Mouse (Mus musculus): ENCODE measurements around the gene B4galnt4. TPM values are rescaled to one million over a fixed set of nuclear protein-coding genes. Genes with fewer than 3 reads are reported as not detected.

The B4galnt4 gene
- polyA plus RNA-seq, 1 experiment from 2014 or later = 65.7 TPM

DNA sequence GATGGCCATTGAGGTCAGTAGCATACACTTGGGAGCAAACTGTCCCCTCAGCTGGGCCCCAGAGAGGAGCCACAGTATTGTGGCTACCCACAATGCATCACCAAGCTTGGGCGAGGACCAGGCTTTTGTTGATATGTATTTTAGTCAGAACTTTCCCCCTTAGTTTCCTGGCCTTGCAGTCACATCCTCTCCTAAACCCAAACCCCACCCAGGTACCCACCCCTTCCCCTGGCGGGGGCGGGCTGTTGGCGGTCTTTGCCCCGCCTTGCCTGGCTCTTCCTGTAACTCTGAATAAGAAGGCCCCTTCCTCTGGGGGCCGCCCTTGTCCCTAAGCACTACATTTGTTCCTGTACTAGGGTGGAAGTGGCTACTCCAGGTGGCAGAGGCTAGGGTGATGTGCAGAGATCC lies 35.7 kb downstream of the B4galnt4 start:
- H3K27me3 ChIP-seq (ENCODE audit: control insufficient read depth, insufficient read depth, low read depth, low read length) = peaks cover 34% of the 10 kb centered on the region
- WGBS = 56% methylated on average over 6 of the region's 6 CpGs
- H3K36me3 ChIP-seq (ENCODE audit: control insufficient read depth, insufficient read depth, low read length) = no peaks in the 10 kb centered on the region
- no peak overlapping the region for H3K27ac ChIP-seq (ENCODE audit: low read length)
- H3K9ac ChIP-seq (ENCODE audit: low read depth, low read length) = no peak overlapping the region
- H3K4me2 ChIP-seq (ENCODE audit: low read length) = no peak overlapping the region
- no peak overlapping the region for H3K4me3 ChIP-seq (ENCODE audit: low read depth, low read length)
- H3K4me1 ChIP-seq (ENCODE audit: control insufficient read depth, insufficient read depth, low read length) = peaks cover 4% of the 10 kb centered on the region; the same call in 1 of the 2 replicates
- no peaks in the 10 kb centered on the region for H3K9me3 ChIP-seq (replicated peaks; ENCODE audit: control insufficient read depth, low read length, poor library complexity, severe bottlenecking)
- no peak for ATAC-seq

- H3K36me3 ChIP-seq (ENCODE audit: control insufficient read depth, insufficient read depth, low read length) = no peaks in the 10 kb centered on the region
- H3K4me1 ChIP-seq (ENCODE audit: control insufficient read depth, insufficient read depth, low read length) = peaks cover 4% of the 10 kb centered on the region; the same call in 1 of the 2 replicates
- no peaks in the 10 kb centered on the region for H3K9me3 ChIP-seq (replicated peaks; ENCODE audit: control insufficient read depth, low read length, poor library complexity, severe bottlenecking)
- peaks cover 35% of the 10 kb centered on the region for H3K27me3 ChIP-seq (ENCODE audit: control insufficient read depth, insufficient read depth, low read depth, low read length)
- no peak overlapping the region for H3K9ac ChIP-seq (ENCODE audit: low read depth, low read length)
- ATAC-seq = no peak
- no peak overlapping the region for H3K4me2 ChIP-seq (ENCODE audit: low read length)
- no peak overlapping the region for H3K4me3 ChIP-seq (ENCODE audit: low read depth, low read length)
- 88% methylated on average over 5 of the region's 5 CpGs for WGBS
- no peak overlapping the region for H3K27ac ChIP-seq (ENCODE audit: low read length)
These were observed 36.3 kb downstream of the B4galnt4 start for GRCm38 (mm10) chr7:141097177-141097576.

DNA sequence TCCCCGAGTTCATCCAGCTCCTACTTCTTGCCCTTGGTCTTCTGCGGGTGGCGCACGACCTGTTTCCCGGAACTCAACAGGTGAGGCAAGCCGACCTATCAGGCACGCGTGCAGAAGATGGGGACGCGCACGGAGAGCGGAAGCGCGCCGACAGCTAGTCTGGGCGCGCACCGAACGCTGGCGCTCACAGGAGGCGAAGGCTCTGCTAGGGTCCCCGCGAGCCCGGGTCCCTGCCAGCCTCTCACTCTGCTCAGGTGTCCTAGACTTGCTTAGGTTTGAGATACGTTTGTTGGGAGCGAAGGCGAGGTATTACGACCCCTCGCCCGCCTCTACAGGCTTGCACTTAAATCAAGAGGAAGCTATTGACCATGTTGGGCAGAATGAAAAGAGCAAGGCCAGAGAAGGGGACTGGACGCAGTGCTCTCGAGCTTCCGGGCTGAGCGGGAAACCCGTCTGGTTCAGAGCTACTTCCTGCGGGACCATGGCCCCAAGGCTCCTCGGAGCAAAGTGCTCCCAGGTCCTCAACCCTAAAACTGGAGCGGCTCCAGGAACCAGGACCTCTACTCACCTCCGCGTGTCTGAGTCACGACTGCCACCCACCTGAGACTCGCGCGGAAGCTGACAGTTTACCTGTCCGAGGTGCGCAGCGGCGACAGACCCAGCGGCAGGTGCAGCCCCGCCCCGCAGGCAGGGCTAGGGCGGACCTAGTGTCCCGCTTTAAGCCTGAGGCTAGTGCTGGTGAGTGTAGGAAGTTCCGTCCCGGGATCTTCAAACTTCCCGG lies 39.2 kb downstream of the B4galnt4 start, which contains the start of gene Sigirr:
Gene Sigirr, minus strand, starts transcription at position 662 of the 781 bp plus-strand sequence.
- Histone ChIP-seq H3K9me3 (replicated peaks; ENCODE audit: control insufficient read depth, low read length, poor library complexity, severe bottlenecking) (no peaks in the 10 kb centered on the region), H3K27me3 (ENCODE audit: control insufficient read depth, insufficient read depth, low read depth, low read length) (peaks cover 34% of the 10 kb centered on the region), H3K4me2 (ENCODE audit: low read length) (peak within 1 kb of the TSS; percentile 84), H3K4me3 (ENCODE audit: low read depth, low read length) (peak within 1 kb of the TSS; percentile 49), H3K27ac (ENCODE audit: low read length) (no peak within 1 kb of the TSS), H3K4me1 (ENCODE audit: control insufficient read depth, insufficient read depth, low read length) (peaks cover 4% of the 10 kb centered on the region; the same call in 1 of the 2 replicates), H3K9ac (ENCODE audit: low read depth, low read length) (peak within 1 kb of the TSS; percentile 62), H3K36me3 (ENCODE audit: control insufficient read depth, insufficient read depth, low read length) (no peaks in the 10 kb centered on the region)
- under 1% methylated on average over 56 of the region's 56 CpGs for WGBS
- peak; percentile 21; the same call in 1 of the 2 replicates for ATAC-seq

GRCm38 (mm10) chr7:141103161-141103560 lies 42.3 kb downstream of the B4galnt4 start:
- Histone ChIP-seq H3K4me1 (ENCODE audit: control insufficient read depth, insufficient read depth, low read length) (peaks cover 4% of the 10 kb centered on the region; the same call in 1 of the 2 replicates), H3K9me3 (replicated peaks; ENCODE audit: control insufficient read depth, low read length, poor library complexity, severe bottlenecking) (no peaks in the 10 kb centered on the region), H3K36me3 (ENCODE audit: control insufficient read depth, insufficient read depth, low read length) (no peaks in the 10 kb centered on the region), H3K4me2 (ENCODE audit: low read length) (no peak overlapping the region), H3K4me3 (ENCODE audit: low read depth, low read length) (no peak overlapping the region), H3K27ac (ENCODE audit: low read length) (no peak overlapping the region), H3K27me3 (ENCODE audit: control insufficient read depth, insufficient read depth, low read depth, low read length) (peaks cover 34% of the 10 kb centered on the region), H3K9ac (ENCODE audit: low read depth, low read length) (no peak overlapping the region)
- no peak for ATAC-seq
- WGBS = 71% methylated on average over 3 of the region's 3 CpGs

DNA sequence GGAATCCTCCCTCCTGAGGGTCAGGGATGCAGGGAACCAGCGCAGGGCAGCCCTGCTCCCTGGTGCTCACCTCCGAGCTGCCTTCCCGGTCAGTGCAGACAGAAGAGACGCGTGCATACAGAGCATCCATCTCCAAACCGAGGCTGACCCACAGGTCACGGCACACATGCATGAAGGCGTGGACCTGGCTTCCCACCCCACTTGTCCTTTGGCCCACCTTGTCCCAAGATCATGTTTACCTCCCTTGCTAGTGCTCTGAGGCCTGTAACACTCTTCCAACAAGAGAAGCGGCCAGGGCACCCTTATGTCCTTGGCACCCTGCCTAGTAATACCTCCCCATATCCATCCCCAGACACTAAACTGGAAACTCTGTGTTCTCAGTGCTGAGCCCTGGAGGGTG lies 55.0 kb downstream of the B4galnt4 start:
- 85% methylated on average over 9 of the region's 9 CpGs for WGBS
- no peaks in the 10 kb centered on the region for H3K36me3 ChIP-seq (ENCODE audit: control insufficient read depth, insufficient read depth, low read length)
- no peak for ATAC-seq

DNA sequence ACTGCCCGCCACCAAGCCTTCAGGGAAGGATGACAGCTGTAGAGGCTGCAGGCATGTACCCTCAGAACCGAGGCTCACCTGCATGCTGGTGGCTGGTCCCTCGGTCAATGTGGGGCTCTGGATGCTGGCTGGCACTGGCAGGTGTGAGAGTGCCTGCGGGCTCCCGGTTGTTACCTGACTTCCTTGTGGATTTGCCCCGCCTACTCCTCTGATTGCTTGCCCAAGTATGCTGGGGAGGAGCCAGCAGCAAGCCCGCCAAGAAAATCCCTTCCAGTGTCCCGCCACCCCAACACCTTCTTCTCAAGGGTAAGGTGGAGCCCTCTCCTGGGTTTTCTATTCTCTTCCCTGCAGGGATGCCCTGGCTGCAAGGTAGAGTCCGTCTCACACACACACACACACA lies 56.7 kb downstream of the B4galnt4 start, which contains the start of gene Ano9:
Gene Ano9, minus strand, starts transcription at position 171 of the 400 bp plus-strand sequence.
- Histone ChIP-seq H3K4me3 (ENCODE audit: low read depth, low read length) (no peak within 1 kb of the TSS), H3K27me3 (ENCODE audit: control insufficient read depth, insufficient read depth, low read depth, low read length) (no peaks in the 10 kb centered on the region), H3K36me3 (ENCODE audit: control insufficient read depth, insufficient read depth, low read length) (no peaks in the 10 kb centered on the region), H3K4me2 (ENCODE audit: low read length) (no peak within 1 kb of the TSS), H3K27ac (ENCODE audit: low read length) (no peak within 1 kb of the TSS), H3K4me1 (ENCODE audit: control insufficient read depth, insufficient read depth, low read length) (no peaks in the 10 kb centered on the region), H3K9ac (ENCODE audit: low read depth, low read length) (no peak within 1 kb of the TSS), H3K9me3 (replicated peaks; ENCODE audit: control insufficient read depth, low read length, poor library complexity, severe bottlenecking) (no peaks in the 10 kb centered on the region)
- 18% methylated on average over 9 of the region's 9 CpGs for WGBS
- no peak for ATAC-seq

More for the DNA sequence above, 55.0 kb downstream of the B4galnt4 start:
- H3K9ac ChIP-seq (ENCODE audit: low read depth, low read length) = no peak overlapping the region
- no peak overlapping the region for H3K4me3 ChIP-seq (ENCODE audit: low read depth, low read length)
- H3K4me2 ChIP-seq (ENCODE audit: low read length) = no peak overlapping the region
- no peaks in the 10 kb centered on the region for H3K4me1 ChIP-seq (ENCODE audit: control insufficient read depth, insufficient read depth, low read length)
- H3K27ac ChIP-seq (ENCODE audit: low read length) = no peak overlapping the region
- H3K9me3 ChIP-seq (replicated peaks; ENCODE audit: control insufficient read depth, low read length, poor library complexity, severe bottlenecking) = no peaks in the 10 kb centered on the region
- no peaks in the 10 kb centered on the region for H3K27me3 ChIP-seq (ENCODE audit: control insufficient read depth, insufficient read depth, low read depth, low read length)

DNA sequence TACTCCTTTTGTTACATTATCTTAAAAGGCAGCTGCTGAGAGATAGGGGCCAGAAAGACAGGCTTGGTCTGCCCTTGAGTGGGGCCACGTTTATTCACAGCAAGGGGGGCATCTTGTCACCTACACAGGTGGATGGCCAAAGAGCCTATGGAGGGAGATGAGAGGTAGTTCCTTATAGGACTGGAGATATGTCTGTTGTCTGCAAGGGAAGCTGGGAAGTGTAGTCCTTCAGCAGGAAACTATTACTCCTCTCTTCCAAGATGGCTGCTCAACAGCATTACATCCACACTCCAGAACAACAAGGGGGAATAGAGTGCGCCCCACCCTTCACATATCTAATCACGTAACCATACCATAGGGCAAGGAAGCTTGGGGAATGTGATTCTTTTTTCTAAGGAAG lies 58.6 kb downstream of the B4galnt4 start:
- Histone ChIP-seq H3K4me1 (ENCODE audit: control insufficient read depth, insufficient read depth, low read length) (no peaks in the 10 kb centered on the region), H3K4me2 (ENCODE audit: low read length) (no peak overlapping the region), H3K27me3 (ENCODE audit: control insufficient read depth, insufficient read depth, low read depth, low read length) (no peaks in the 10 kb centered on the region), H3K9ac (ENCODE audit: low read depth, low read length) (no peak overlapping the region), H3K9me3 (replicated peaks; ENCODE audit: control insufficient read depth, low read length, poor library complexity, severe bottlenecking) (no peaks in the 10 kb centered on the region), H3K27ac (ENCODE audit: low read length) (no peak overlapping the region), H3K4me3 (ENCODE audit: low read depth, low read length) (no peak overlapping the region), H3K36me3 (ENCODE audit: control insufficient read depth, insufficient read depth, low read length) (no peaks in the 10 kb centered on the region)
- WGBS = 75% methylated on average over 3 of the region's 3 CpGs
- no peak for ATAC-seq

DNA sequence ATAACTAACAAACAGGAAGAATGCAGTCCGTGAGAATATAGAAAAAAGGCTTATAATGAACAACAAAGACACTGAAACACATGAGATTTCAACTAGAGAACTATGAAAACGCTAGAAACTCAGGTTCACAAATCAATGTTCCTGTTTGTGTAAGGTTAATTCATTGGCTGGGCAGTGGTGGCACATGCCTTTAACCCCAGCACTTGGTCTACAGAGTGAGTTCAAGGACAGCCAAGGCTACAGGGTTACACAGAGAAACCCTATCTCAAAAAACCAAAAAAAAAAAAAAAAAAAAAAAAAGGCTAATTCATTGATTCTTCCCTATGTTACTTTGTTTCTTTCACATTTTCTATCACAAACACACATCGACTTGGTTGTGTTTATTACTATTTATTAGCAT lies 59.7 kb downstream of the B4galnt4 start:
- Histone ChIP-seq H3K27me3 (ENCODE audit: control insufficient read depth, insufficient read depth, low read depth, low read length) (no peaks in the 10 kb centered on the region), H3K27ac (ENCODE audit: low read length) (no peak overlapping the region), H3K4me2 (ENCODE audit: low read length) (no peak overlapping the region), H3K4me3 (ENCODE audit: low read depth, low read length) (no peak overlapping the region), H3K9ac (ENCODE audit: low read depth, low read length) (no peak overlapping the region), H3K4me1 (ENCODE audit: control insufficient read depth, insufficient read depth, low read length) (no peaks in the 10 kb centered on the region), H3K36me3 (ENCODE audit: control insufficient read depth, insufficient read depth, low read length) (no peaks in the 10 kb centered on the region), H3K9me3 (replicated peaks; ENCODE audit: control insufficient read depth, low read length, poor library complexity, severe bottlenecking) (no peaks in the 10 kb centered on the region)
- no peak for ATAC-seq
- 84% methylated on average over 3 of the region's 3 CpGs for WGBS

DNA sequence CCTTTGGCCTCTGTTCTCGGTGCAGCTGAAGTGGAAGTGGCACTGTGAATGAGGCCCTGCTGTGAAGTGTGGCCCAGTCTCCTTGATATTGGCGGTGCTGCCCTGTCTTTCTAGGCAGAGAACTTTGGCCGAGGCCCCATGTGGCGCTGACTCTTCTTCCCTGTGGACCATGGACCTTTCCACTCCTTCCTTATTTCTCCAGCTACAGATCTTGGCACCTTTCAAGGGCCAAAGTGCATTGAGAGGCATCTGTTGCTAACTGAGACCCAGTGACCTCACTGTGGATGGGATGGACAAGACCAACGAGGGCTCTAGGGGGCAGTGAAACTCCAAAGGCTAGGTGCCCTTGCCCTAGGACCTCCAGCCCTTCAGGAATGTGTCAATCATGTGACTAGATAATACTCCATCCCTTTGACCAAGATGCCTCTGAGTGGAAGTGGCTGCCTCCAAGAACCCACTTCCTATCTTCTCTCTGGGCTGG lies 60.2 kb downstream of the B4galnt4 start:
- Histone ChIP-seq H3K27me3 (ENCODE audit: control insufficient read depth, insufficient read depth, low read depth, low read length) (no peaks in the 10 kb centered on the region), H3K36me3 (ENCODE audit: control insufficient read depth, insufficient read depth, low read length) (no peaks in the 10 kb centered on the region), H3K27ac (ENCODE audit: low read length) (no peak overlapping the region), H3K4me1 (ENCODE audit: control insufficient read depth, insufficient read depth, low read length) (no peaks in the 10 kb centered on the region), H3K4me3 (ENCODE audit: low read depth, low read length) (no peak overlapping the region), H3K9ac (ENCODE audit: low read depth, low read length) (no peak overlapping the region), H3K4me2 (ENCODE audit: low read length) (no peak overlapping the region), H3K9me3 (replicated peaks; ENCODE audit: control insufficient read depth, low read length, poor library complexity, severe bottlenecking) (no peaks in the 10 kb centered on the region)
- 82% methylated on average over 5 of the region's 5 CpGs for WGBS
- no peak for ATAC-seq

Data from midbrain, embryonic 16.5 days (tissue).